ENCODE assay signal across 28 mouse cellular contexts in the genomic region with DNA sequence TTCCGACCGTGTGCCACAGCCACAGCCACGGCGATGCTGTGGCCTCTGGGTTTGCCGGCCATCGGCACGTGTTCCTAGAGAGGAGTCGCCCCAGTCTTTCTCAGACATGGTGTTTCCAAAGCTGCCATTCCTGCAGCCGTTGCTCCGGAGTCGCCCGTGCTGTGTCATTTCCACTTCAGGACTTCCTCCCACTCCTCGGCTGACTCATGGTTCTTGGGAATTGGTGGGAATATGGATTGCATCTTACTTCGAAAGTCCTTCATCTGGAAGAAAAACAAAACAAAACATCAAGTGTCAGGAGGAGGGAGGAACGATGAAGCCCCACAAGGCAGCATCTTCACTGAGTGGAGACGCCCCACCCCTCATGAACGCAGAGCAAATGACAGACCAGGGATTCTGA. TPM values are rescaled to one million over a fixed set of nuclear protein-coding genes. Genes with fewer than 3 reads are reported as not detected.
"Had no signal": no experiment of that assay in that cellular context is flagged by ENCODE, and none has a peak within 500 bp of the region (broad histone marks: within the 10 kb centered on the region; RNA-seq: fewer than 3 reads in every experiment).

No protein-coding gene starts in this region.

- ATAC-seq: inflammation-experienced regulatory T-cells, adult 6 months; intestine, embryonic 16.5 days; midbrain, embryonic 13.5 days; midbrain, embryonic 16.5 days had no signal

- H3K9me3 ChIP-seq: limb, embryonic 12.5 days; limb, embryonic 15.5 days; liver, embryonic 15.5 days; lung, embryonic 15.5 days; midbrain, embryonic 10.5 days; midbrain, embryonic 13.5 days; neural tube, embryonic 13.5 days; stomach, embryonic 15.5 days had no signal

- H3K27ac ChIP-seq: left cerebral cortex, adult 2 months; limb, embryonic 12.5 days; limb, embryonic 15.5 days; liver, embryonic 15.5 days; lung, embryonic 15.5 days; midbrain, embryonic 10.5 days; midbrain, embryonic 13.5 days; neural tube, embryonic 13.5 days; stomach, embryonic 15.5 days had no signal

- H3K27me3 ChIP-seq: limb, embryonic 15.5 days; liver, embryonic 15.5 days; lung, embryonic 15.5 days; midbrain, embryonic 13.5 days; neural tube, embryonic 13.5 days; stomach, embryonic 15.5 days had no signal

- H3K4me2 ChIP-seq: limb, embryonic 12.5 days; limb, embryonic 15.5 days; liver, embryonic 11.5 days; liver, embryonic 15.5 days; lung, embryonic 15.5 days; midbrain, embryonic 13.5 days; neural tube, embryonic 13.5 days; stomach, embryonic 15.5 days had no signal

- H3K4me1 ChIP-seq: limb, embryonic 12.5 days; limb, embryonic 15.5 days; neural tube, embryonic 13.5 days; stomach, embryonic 15.5 days had no signal

- H3K4me3 ChIP-seq: left cerebral cortex, adult 2 months; limb, embryonic 12.5 days; limb, embryonic 15.5 days; liver, embryonic 15.5 days; lung, embryonic 15.5 days; midbrain, embryonic 10.5 days; midbrain, embryonic 13.5 days; myocyte; neural tube, embryonic 13.5 days; stomach, embryonic 15.5 days had no signal

- H3K9ac ChIP-seq: limb, embryonic 12.5 days; limb, embryonic 15.5 days; liver, embryonic 15.5 days; lung, embryonic 15.5 days; midbrain, embryonic 13.5 days; neural tube, embryonic 13.5 days; stomach, embryonic 15.5 days had no signal

- DNase-seq: kidney, adult 18-20 months; kidney, adult 9 months; kidney, postnatal 14 days; kidney, postnatal 4 days; layer of hippocampus, adult 9-11 months; left cerebral cortex, postnatal 4 days; lung, adult 18-20 months; lung, postnatal 10 days; lung, postnatal 4 days; retina, postnatal 1 day; spleen, adult 18-20 months; thymus, postnatal 25 days had no signal

RNA-seq across cellular contexts. Expression of gene Ldhal6b, which starts 7.4 kb away (rescaled TPM):
- polyA plus RNA-seq: inflammation-experienced regulatory T-cells, adult 6 months; intestine, embryonic 16.5 days; kidney, embryonic 16.5 days; limb, embryonic 12.5 days; limb, embryonic 15.5 days; liver, embryonic 11.5 days; liver, embryonic 15.5 days; lung, embryonic 15.5 days; midbrain, embryonic 10.5 days; midbrain, embryonic 13.5 days; stomach, embryonic 15.5 days; thymus, postnatal 0 days had no signal
